Mouse (Mus musculus): ENCODE results near the gene Cadps2.

Cadps2 gene

DNA sequence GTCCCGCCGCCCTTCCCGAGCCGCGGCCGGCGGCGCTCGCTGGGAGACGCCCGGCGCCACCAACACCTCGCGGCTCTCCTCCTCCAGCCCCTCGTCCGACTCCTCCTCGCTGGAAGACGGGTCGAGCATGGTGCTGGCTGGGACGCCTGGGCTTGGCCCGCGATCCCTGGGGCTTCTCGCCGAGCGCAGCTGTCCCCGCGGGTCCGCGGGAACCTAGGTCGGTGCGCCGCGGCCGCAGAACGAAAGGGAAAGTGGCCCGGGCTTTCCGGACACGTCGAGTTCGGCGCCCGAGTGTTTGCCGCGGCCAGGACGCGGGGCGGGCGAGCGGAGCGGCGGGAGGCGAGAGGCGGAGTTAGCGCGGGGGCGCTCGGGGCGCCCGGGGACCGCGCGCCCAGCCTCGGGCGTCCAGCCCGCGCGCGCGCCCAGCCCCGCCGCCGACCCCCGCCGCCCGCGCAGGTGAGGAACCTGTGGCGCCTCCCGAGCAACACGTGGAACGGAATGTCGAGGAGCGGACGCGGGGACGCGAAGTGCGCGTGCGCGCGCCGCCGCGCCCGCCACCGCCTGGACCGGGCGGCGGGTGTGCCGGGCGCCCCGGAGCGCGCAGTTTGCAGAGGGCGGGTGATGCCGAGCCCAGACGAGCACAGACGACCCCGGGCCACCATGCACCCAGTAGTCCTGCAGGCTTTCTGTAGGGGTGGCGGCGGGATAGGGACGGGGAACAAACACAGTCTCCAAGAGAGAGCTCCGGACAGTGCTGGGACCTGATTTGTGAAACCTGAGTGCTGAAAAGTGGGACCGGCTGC, at the start of gene Cadps2:
TSS of gene Cadps2 (minus strand) at position 413 of the 803 bp plus-strand sequence.
- no peak for DNase-seq (ENCODE audit: extremely low read depth, low read depth, low spot score)

GRCm38 (mm10) chr6:23886418-23886817, 47.2 kb upstream of the Cadps2 start:
- no peak for DNase-seq (ENCODE audit: extremely low read depth, low read depth, low spot score)

DNA sequence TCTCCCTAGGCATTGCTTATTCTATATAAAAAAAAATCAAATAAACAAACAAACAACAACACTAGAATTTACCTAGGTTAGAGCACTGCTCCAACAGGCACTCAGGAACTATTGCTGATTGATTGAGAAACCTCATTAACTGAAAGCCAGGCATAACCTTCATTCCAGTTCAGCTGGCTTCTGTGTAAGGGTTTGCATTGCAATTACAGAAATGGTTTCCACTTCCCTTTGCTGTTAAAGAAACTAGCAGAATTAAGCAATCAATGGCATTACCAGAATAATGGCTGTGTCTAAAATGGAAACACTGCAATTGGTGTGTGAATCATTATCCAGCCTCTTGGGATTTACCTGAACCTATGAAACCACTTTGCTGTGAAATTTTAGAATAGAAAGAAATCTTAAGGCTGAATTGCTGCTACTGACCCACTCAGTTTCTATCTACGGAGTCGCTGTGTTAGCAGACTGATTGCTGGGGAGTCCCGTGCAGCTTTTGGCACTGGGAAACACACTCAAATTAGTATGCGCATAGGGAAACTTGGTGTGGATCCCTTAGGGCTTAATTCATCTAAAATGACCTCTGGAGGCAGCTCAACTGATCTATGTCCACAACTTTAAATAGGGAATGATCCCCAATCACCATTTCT, 37.7 kb upstream of the Cadps2 start:
- DNase-seq (ENCODE audit: extremely low read depth, low read depth, low spot score) = no peak

DNA sequence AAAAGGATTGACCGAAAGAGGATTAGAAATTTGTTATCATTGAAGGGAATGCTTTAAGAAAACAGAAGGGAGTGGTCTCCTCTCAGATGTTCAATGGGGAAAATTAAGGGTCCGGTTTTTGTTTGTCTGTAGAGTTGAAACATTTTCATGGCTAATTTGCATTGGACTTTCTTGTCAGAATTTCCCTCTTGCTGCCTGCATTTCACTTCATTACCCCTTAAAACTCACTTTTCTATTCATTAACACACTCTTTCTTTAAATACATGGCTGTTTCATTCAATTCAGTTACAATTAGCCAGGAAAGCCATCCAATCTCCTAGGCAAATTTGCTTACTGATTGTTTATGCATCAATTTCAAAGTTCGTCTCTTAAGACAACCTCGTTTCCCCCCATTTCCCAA, 37.1 kb upstream of the Cadps2 start:
- no peak for DNase-seq (ENCODE audit: extremely low read depth, low read depth, low spot score)

- DNase-seq (ENCODE audit: extremely low read depth, low read depth, low spot score) = no peak
Measured at GRCm38 (mm10) chr6:23873812-23874211, 34.6 kb upstream of the Cadps2 start.

DNA sequence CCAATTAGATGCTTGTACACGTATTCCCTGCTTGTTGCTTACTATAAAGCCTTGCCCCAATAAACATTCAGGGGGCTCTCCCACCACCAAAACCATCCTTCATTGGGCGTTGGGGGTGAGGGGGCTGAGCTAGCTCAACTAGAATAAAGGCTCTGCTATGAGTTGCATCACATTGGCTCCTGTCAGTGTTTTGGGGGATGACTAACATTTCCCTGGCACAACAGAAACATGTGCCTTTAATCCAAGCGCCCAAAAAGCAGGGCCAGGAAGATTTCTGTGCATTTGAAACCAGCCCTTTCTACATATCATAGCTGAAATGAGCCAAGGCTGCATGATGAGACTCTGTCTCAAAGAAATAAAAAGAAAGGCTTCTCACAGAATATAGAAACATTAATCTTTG, 34.0 kb upstream of the Cadps2 start:
- no peak for DNase-seq (ENCODE audit: extremely low read depth, low read depth, low spot score)

DNA sequence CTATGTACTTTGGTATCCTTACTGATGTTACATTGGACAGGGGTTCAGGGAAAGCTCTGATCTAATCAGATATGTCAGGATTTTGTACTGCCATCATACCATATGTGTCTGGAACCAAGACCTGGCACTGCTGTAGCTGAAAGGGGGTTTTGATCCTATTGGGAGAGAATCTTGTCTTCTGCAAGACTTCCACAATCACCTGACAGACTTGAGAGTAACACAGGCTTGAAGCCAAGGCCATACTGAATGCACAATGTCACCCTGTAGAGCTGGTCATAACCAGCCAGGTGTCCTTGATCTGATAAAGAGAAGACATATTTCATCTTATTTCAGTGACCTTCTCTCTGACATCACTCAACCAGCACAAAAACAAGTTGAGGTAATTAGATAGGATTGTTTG, 30.8 kb upstream of the Cadps2 start:
- no peak for DNase-seq (ENCODE audit: extremely low read depth, low read depth, low spot score)

DNA sequence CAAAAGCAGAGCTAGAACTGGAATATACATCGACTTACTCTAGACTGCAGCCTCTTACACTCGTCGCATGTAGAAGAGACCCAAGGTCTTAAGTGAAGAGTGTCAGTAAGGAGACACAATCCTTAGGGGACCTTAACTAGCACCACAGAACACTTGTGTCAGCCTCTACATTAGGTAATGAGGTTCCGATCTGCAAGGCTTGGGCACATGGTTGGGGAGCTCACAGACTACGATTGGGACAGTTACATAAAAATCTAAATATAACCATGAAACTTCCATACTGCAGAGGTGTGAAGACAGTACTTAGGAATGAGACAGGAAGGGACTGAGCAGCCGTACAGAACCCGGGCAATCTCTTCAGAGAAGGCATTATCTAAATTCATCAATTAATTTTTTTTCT, 27.1 kb upstream of the Cadps2 start:
- DNase-seq (ENCODE audit: extremely low read depth, low read depth, low spot score) = no peak

DNA sequence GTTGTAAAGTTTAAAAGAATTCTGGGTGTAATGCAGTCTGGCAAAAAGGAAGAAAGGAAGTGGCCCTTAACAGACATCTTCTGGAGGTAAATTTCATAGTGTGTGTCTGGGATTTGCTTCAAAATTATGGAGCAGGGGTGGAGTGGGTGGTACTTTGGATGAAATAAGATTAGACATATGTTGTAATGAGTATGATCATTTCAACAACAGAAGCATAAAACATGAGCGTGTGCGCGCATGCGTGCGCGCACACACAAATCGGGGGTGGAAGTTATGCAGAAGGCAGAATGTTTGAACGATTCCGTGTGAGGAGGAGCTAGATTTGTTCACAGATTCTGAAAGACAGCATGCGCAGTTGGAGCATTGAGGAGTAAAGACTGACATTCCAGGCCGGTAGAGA, 14.2 kb upstream of the Cadps2 start:
- no peak for DNase-seq (ENCODE audit: extremely low read depth, low read depth, low spot score)

- no peak for DNase-seq (ENCODE audit: extremely low read depth, low read depth, low spot score)
Measured at GRCm38 (mm10) chr6:23840001-23840400, 780 bp upstream of the Cadps2 start.

- no peak for DNase-seq (ENCODE audit: extremely low read depth, low read depth, low spot score)
Measured at GRCm38 (mm10) chr6:23838401-23839008, 716 bp downstream of the Cadps2 start.

GRCm38 (mm10) chr6:23837631-23838030, 1.6 kb downstream of the Cadps2 start:
- no peak for DNase-seq (ENCODE audit: extremely low read depth, low read depth, low spot score)

GRCm38 (mm10) chr6:23837127-23837526, 2.1 kb downstream of the Cadps2 start:
- DNase-seq (ENCODE audit: extremely low read depth, low read depth, low spot score) = no peak

DNA sequence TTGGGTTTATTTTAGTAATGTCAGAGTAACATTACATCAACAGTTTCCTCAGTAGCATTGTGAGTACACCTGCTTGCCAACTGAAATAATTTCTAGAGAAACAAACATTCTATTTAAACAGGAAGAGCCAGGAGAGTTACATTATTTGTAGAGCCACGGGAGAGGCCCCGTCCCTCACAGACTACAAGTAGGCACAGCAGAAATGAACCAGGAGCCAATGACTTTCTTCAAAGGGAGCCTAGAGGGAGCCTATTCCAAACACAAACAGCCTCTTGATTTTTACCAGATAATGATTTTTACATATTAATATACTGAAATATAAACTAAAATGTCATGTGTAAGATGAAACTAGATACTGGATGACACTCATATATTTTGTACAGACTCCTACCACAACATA, 2.5 kb downstream of the Cadps2 start:
- no peak for DNase-seq (ENCODE audit: extremely low read depth, low read depth, low spot score)

DNA sequence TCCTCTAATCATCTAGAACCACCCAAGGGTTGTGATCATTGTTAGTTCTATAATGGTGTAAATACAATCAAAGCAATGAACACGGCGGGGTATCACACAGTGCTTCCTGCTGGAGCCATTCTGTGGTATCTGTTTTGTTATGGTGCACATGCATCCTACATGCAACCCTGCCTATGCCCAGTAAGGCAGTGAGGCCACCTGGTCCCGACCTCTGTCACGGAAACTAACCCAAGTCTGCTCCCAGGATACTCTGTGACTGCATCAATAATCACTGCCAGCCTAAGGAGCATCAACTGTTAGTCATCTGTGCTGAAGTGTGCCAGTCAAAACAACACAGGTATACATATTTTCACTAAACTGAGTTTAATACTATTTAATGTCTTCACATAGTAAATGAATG, 3.7 kb downstream of the Cadps2 start:
- no peak for DNase-seq (ENCODE audit: extremely low read depth, low read depth, low spot score)

- no peak for DNase-seq (ENCODE audit: extremely low read depth, low read depth, low spot score)
Measured at GRCm38 (mm10) chr6:23830741-23831140, 8.5 kb downstream of the Cadps2 start.

GRCm38 (mm10) chr6:23829338-23829737, 9.9 kb downstream of the Cadps2 start:
- DNase-seq (ENCODE audit: extremely low read depth, low read depth, low spot score) = no peak

DNA sequence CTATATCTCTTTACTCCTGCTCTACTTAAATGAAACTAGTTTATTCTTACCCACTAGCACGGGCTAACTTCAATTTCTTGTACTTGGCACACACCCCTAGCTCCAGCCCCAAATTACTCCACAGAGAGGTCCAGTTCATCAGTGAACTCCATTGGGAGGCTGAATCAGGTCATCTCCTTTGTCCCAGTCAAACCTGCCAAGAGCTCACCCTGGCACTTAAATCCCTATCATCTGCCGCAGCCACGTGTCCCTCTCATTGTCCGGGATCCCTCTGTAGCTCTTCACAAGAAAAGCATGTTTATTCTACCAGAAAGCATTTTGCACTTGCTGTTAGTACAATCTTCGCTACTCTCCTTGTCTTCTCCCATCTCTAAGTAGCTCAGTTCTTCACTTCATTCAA, 17.4 kb downstream of the Cadps2 start:
- DNase-seq (ENCODE audit: extremely low read depth, low read depth, low spot score) = no peak

- no peak for DNase-seq (ENCODE audit: extremely low read depth, low read depth, low spot score)
Measured at GRCm38 (mm10) chr6:23810087-23810486, 29.1 kb downstream of the Cadps2 start.

DNA sequence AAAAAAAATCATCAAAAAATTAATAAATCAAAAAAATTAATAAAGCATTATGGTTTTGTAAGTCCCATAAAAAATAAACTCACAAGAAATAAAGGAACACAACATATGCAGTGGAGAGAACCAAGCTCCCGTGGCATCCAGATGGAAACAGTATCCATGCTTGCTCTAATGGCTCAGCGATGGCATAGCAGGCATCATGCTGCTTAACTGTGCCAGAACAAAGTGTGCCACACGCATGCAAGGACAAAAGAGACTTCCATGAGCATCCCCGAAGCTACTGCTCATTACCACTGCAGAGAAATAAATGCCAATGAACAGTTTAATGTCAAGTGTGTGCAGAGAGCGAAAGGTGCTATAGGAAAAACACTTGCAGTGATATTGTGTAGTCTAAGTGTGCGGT, 29.9 kb downstream of the Cadps2 start:
- DNase-seq (ENCODE audit: extremely low read depth, low read depth, low spot score) = no peak

DNA sequence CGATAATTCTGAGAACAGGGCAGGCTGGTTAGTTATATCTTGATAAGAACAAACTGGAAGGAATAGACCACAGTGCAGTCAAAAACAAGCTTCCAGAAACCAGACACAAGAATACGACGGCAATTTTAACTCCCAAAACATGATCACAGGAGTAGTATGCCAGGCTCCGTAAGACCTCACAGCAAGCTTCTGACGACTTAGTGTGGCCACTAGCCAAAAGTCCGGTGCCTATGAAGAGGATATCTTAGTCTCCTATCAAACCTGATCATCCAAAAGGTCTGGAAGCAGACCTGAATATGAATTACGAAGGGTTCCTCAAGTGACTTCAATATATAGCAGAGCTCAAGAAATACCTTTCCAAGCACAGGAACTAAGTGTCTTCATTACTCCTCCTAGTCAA, 33.9 kb downstream of the Cadps2 start:
- DNase-seq (ENCODE audit: extremely low read depth, low read depth, low spot score) = no peak

GRCm38 (mm10) chr6:23791822-23792221, 47.4 kb downstream of the Cadps2 start:
- DNase-seq (ENCODE audit: extremely low read depth, low read depth, low spot score) = no peak
